Mouse (Mus musculus) frontal cortex, postnatal 10 days (tissue): ENCODE measurements at regions not wholly inside any gene's neighbourhood (a gene's known extent, or its start where the extent isn't known, plus 50 kb on each side); places are given as distances from the start of the nearest gene placed in this dataset.
"Not testable (repeated sequence)": the region's sequence is repeated elsewhere in the genome, so short reads cannot be mapped to it uniquely, and the experiment has no call there.

Experiments used
- DNase-seq, 2 experiments: peaks; one replicate each; pipeline ENCODE4 v3.0.0; 2022; ENCODE audit warnings: low spot score in 2 of 2, mixed read lengths in 1 of 2

- not testable (repeated sequence) for DNase-seq
Observed at GRCm38 (mm10) chr6:67674717-67675116, 139.1 kb upstream of the Tacstd2 start.

GRCm38 (mm10) chr6:67673316-67673715 is 137.7 kb upstream of the Tacstd2 start:
- not testable (repeated sequence) for DNase-seq

GRCm38 (mm10) chr6:67668073-67668472 is 132.5 kb upstream of the Tacstd2 start:
- not testable (repeated sequence) for DNase-seq

- DNase-seq = no peak
Observed at GRCm38 (mm10) chr6:67631617-67632016, 96.0 kb upstream of the Tacstd2 start.

GRCm38 (mm10) chr6:67610402-67610801 is 74.8 kb upstream of the Tacstd2 start:
- no peak for DNase-seq

- DNase-seq = not testable (repeated sequence)
Observed at GRCm38 (mm10) chr6:67609461-67609860, 73.9 kb upstream of the Tacstd2 start.
